Mouse (Mus musculus) heart, embryonic 14.5 days (tissue): ENCODE measurements at regions not wholly inside any gene's neighbourhood (a gene's known extent, or its start where the extent isn't known, plus 50 kb on each side); places are given as distances from the start of the nearest gene placed in this dataset.

ENCODE experiments used
- ATAC-seq: fragments of 200-750 bp; cut with Nextera tagmentation; 2 replicates; pipeline ENCODE4 v1.8.0; 2017; ENCODE audit warnings: low read depth, moderate TSS enrichment; ENCODE audit not compliant: insufficient number of reproducible peaks, insufficient read depth, low FRiP score
- H3K27ac ChIP-seq, 2 experiments: fragments of 200-500 bp in 1 of 2; fragments of 300-500 bp in 1 of 2; sonication (generic) in 1 of 2; replicated peaks in 1 of 2; 2 replicates each; pipeline ENCODE4 v1.5.1; 2012 to 2014; ENCODE audit warnings: low read depth in 2 of 2, low read length in 2 of 2, control low read depth in 1 of 2, mild to moderate bottlenecking in 1 of 2, mixed read lengths in 1 of 2; ENCODE audit not compliant: control insufficient read depth in 1 of 2, insufficient read depth in 1 of 2
- H3K27me3 ChIP-seq: fragments of 300-500 bp; sonication (generic); 2 replicates; pipeline ENCODE4 v1.6.1; 2014; ENCODE audit warnings: mild to moderate bottlenecking, low read length, control low read depth; ENCODE audit not compliant: control insufficient read depth, insufficient read depth
- H3K36me3 ChIP-seq: fragments of 300-500 bp; sonication (generic); 2 replicates; pipeline ENCODE4 v1.6.1; 2014; ENCODE audit warnings: mild to moderate bottlenecking, control low read depth, low read length, mixed read lengths; ENCODE audit not compliant: control insufficient read depth, insufficient read depth
- H3K4me1 ChIP-seq, 2 experiments: fragments of 200-500 bp in 1 of 2; fragments of 300-500 bp in 1 of 2; sonication (generic) in 1 of 2; 2 replicates each; pipeline ENCODE4 v1.6.1; 2012 to 2014; ENCODE audit warnings: low read length in 2 of 2, control low read depth in 1 of 2, mixed read lengths in 1 of 2; ENCODE audit not compliant: control insufficient read depth in 2 of 2, insufficient read depth in 2 of 2
- H3K4me2 ChIP-seq: fragments of 300-500 bp; sonication (generic); 2 replicates; pipeline ENCODE4 v1.6.1; 2014; ENCODE audit warnings: mild to moderate bottlenecking, low read length
- H3K4me3 ChIP-seq, 2 experiments: fragments of 200-500 bp in 1 of 2; fragments of 300-500 bp in 1 of 2; sonication (generic) in 1 of 2; 2 replicates each; pipeline ENCODE4 v1.5.1; 2012 to 2014; ENCODE audit warnings: low read length in 2 of 2, mild to moderate bottlenecking in 2 of 2, control low read depth in 1 of 2, low read depth in 1 of 2, moderate library complexity in 1 of 2; ENCODE audit not compliant: control insufficient read depth in 1 of 2, insufficient read depth in 1 of 2
- H3K9ac ChIP-seq: fragments of 300-500 bp; sonication (generic); 2 replicates; pipeline ENCODE4 v1.6.1; 2014; ENCODE audit warnings: mild to moderate bottlenecking, low read length
- H3K9me3 ChIP-seq: fragments of 300-500 bp; sonication (generic); 2 replicates; pipeline ENCODE4 v1.6.1; 2016; ENCODE audit warnings: low read length, control low read depth; ENCODE audit not compliant: control insufficient read depth
- WGBS: fragments of 180-500 bp; shearing (Covaris S2); extraction: QIAGEN DNeasy Blood & Tissue Kit; methylation state at CpG from one replicate; pipeline ENCODE4 v1.1.7; 2014; 5-methylcytosine and 5-hydroxymethylcytosine counted together

GRCm38 (mm10) chr11:18821384-18821783, 197.4 kb downstream of the Meis1 start:
- 21% methylated on average over 1 of the region's 1 CpGs for WGBS
- no peaks in the 10 kb centered on the region for H3K9me3 ChIP-seq
- H3K4me3 ChIP-seq: no peak overlapping the region
- no peaks in the 10 kb centered on the region for H3K4me1 ChIP-seq
- H3K9ac ChIP-seq: no peak overlapping the region
- no peak for ATAC-seq
- H3K36me3 ChIP-seq: no peaks in the 10 kb centered on the region
- no peak overlapping the region for H3K27ac ChIP-seq
- no peaks in the 10 kb centered on the region for H3K27me3 ChIP-seq
- H3K4me2 ChIP-seq: no peak overlapping the region

- H3K4me2 ChIP-seq: no peak overlapping the region
Measured at GRCm38 (mm10) chr11:18814110-18814509, 204.7 kb downstream of the Meis1 start.

GRCm38 (mm10) chr11:18767479-18767878, 251.3 kb downstream of the Meis1 start:
- H3K4me3 ChIP-seq: no peak overlapping the region
- H3K27ac ChIP-seq: no peak overlapping the region
- no peaks in the 10 kb centered on the region for H3K27me3 ChIP-seq
- no peak for ATAC-seq
- H3K9ac ChIP-seq: no peak overlapping the region
- no peaks in the 10 kb centered on the region for H3K4me1 ChIP-seq
- H3K36me3 ChIP-seq: no peaks in the 10 kb centered on the region
- 97% methylated on average over 3 of the region's 3 CpGs for WGBS
- H3K4me2 ChIP-seq: no peak overlapping the region
- H3K9me3 ChIP-seq: no peaks in the 10 kb centered on the region

More at GRCm38 (mm10) chr11:18814110-18814509, 204.7 kb downstream of the Meis1 start:
- no peaks in the 10 kb centered on the region for H3K36me3 ChIP-seq
- no peak overlapping the region for H3K9ac ChIP-seq
- 94% methylated on average over 3 of the region's 3 CpGs for WGBS
- H3K9me3 ChIP-seq: no peaks in the 10 kb centered on the region
- H3K4me1 ChIP-seq: no peaks in the 10 kb centered on the region
- no peaks in the 10 kb centered on the region for H3K27me3 ChIP-seq
- no peak for ATAC-seq
- no peak overlapping the region for H3K4me3 ChIP-seq
- no peak overlapping the region for H3K27ac ChIP-seq

DNA sequence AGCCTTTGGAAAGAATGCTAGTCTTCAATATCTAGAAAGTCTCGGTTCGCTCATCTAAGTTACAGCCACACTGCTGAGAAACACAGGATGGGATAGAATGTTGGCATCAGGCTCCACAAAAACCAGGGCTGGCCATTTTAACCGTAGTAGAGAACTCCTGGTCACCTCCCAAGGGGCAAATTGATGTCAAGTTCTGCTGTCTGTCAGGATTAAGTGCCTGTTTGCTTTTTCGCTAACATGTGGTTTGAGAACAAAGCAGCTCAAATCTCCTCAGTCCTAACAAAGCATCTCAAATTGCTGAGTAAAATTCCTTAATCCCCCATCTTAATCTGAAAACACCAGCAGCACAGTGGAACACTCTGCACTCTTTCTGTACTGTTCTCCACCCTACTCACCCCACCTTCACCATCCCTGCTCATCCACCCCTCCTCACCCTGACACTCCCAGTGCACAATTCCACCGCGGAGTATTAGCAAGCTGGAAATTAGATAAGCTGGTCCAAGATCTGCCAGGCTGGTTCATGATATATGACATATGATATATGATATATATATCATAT, 252.2 kb downstream of the Meis1 start:
- ATAC-seq: no peak
- no peaks in the 10 kb centered on the region for H3K4me1 ChIP-seq
- H3K9me3 ChIP-seq: no peaks in the 10 kb centered on the region
- H3K27me3 ChIP-seq: no peaks in the 10 kb centered on the region
- no peak overlapping the region for H3K27ac ChIP-seq
- WGBS: 67% methylated on average over 6 of the region's 6 CpGs
- H3K9ac ChIP-seq: no peak overlapping the region
- H3K4me3 ChIP-seq: no peak overlapping the region
- no peaks in the 10 kb centered on the region for H3K36me3 ChIP-seq
- no peak overlapping the region for H3K4me2 ChIP-seq

DNA sequence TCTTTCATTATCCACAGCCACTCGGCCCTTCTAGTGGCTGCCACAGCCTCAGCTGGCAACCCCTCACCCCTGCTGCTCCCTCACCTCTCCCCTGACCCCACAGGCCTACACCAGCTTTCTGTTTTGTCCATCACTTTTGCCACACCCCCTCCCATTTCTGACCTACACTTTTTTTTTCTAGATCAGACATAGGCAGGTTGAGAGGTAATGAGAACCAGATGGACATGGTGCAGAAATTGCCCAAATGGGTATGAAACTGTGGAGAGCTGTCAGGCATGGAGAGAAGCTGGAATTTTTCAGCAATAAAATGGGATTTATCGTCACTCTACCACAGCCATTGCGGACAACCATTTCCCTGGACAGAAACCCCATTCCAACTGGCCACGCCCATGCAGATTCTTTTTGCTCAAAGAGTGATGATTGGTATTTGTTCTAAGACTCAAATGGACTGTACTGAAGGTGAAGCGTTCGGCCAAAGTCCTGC, 260.2 kb downstream of the Meis1 start:
- no peaks in the 10 kb centered on the region for H3K9me3 ChIP-seq
- ATAC-seq: no peak
- WGBS: 71% methylated on average over 6 of the region's 6 CpGs

GRCm38 (mm10) chr11:18756576-18756975, 262.2 kb downstream of the Meis1 start:
- no peak for ATAC-seq
- 65% methylated on average over 1 of the region's 1 CpGs for WGBS

More for the DNA sequence above, 260.2 kb downstream of the Meis1 start:
- no peak overlapping the region for H3K4me2 ChIP-seq
- H3K36me3 ChIP-seq: no peaks in the 10 kb centered on the region
- no peak overlapping the region for H3K27ac ChIP-seq
- H3K4me3 ChIP-seq: no peak overlapping the region
- H3K27me3 ChIP-seq: no peaks in the 10 kb centered on the region
- H3K9ac ChIP-seq: no peak overlapping the region
- peaks cover 0 to 2% of the 10 kb centered on the region in 2 experiments; a peak in 1 of 4 replicates for H3K4me1 ChIP-seq

GRCm38 (mm10) chr11:18754732-18755525, 263.9 kb downstream of the Meis1 start:
- Histone ChIP-seq H3K4me3 (no peak overlapping the region), H3K4me2 (peak overlapping the region; percentile 28), H3K27me3 (no peaks in the 10 kb centered on the region), H3K36me3 (no peaks in the 10 kb centered on the region), H3K9me3 (no peaks in the 10 kb centered on the region), H3K9ac (peak overlapping the region; percentile 16; the same call in 1 of the 2 replicates), H3K4me1 (peaks cover 2 to 6% of the 10 kb centered on the region in 2 experiments; a peak in 2 of 4 replicates), H3K27ac (no peak overlapping the region)
- 60% methylated on average over 9 of the region's 9 CpGs for WGBS
- ATAC-seq: no peak

More at GRCm38 (mm10) chr11:18756576-18756975, 262.2 kb downstream of the Meis1 start:
- H3K4me1 ChIP-seq: peaks cover 2% of the 10 kb centered on the region in 2 experiments; a peak in 2 of 4 replicates
- no peaks in the 10 kb centered on the region for H3K9me3 ChIP-seq
- H3K4me3 ChIP-seq: no peak overlapping the region
- no peaks in the 10 kb centered on the region for H3K27me3 ChIP-seq
- H3K4me2 ChIP-seq: no peak overlapping the region
- no peak overlapping the region for H3K9ac ChIP-seq
- H3K36me3 ChIP-seq: no peaks in the 10 kb centered on the region
- H3K27ac ChIP-seq: no peak overlapping the region
